Mouse (Mus musculus) left cerebral cortex, postnatal 25 days (tissue): Measurements from ENCODE around the gene Gpm6b. TPM values are rescaled to one million over a fixed set of nuclear protein-coding genes. Genes with fewer than 3 reads are reported as not detected.
A peak's percentile ranks its signal among the peaks of the same experiment; 100 is the strongest.

Experiments
- DNase-seq, 2 experiments: peaks; one replicate each; pipeline ENCODE4 v3.0.0; 2022; ENCODE audit warnings: low spot score in 2 of 2, mixed read lengths in 1 of 2
- intact Hi-C: fragments of 180-260 bp; cut with DNase I; formaldehyde crosslinking; loops from one replicate; pipeline ENCODE4 v1.15.1; 2025
- total RNA-seq, 2 experiments: library from RNA; stranded (reverse); gene quantifications; 2 replicates each; pipeline ENCODE4 v1.2.3; 2021

Gene Gpm6b
- 100 to 1,000 TPM; 729 to 756 TPM for total RNA-seq

DNA sequence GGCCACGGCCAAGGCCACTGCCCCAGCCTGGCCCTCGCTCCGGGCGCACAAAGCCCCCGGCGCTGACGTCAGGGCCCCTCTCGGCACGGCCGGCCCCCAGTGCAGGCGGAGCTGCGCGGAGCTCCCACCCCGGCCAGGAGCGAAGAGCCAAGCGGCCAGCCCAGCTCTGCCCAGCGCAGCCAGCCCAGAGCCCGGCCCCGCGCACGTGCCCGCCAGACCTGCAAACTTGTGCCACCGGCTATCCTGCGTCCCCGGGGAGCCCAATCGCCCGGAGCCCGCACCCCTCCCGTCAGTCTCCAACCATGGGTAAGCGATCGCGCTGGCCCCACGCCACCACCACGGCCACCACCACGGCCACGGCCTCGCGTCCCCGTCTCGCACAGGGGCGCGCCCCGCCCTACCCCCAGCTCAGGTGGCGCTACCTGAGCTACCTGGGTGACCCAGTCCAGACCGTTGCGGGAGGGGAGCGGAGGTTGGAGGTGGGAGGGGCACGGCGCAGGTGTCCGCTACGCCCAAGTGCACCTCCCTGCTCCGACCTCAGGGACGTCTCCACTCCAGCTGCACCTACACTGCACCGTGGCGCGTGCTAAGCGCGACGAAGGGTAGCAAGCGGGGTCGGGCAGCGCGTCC, at the start of gene Gpm6b:
Gene Gpm6b (plus strand): TSS at position 81 of the 630 bp plus-strand sequence.
- intact Hi-C loops = loop anchor here (5.0 kb wide), 2 partner anchors 62 to 103 kb away; no protein-coding TSS in a partner anchor

DNA sequence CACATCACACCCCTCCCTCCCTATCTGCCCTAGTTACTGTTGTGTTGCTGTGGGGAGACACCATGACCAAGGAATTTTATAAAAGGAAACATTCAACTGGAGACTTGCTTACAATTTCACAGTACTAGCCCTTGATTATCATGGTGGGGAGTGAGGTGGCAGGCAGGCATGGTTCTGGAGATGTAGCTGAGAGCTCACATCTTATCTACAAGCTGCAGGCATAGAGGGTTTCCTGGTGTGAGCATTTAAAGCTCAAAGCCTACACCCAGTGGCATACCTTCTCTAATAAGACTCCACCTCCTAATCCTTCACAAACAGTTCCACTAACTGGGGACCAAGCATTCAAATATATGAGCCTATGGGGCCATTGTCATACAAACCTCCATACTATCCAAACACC, 42.4 kb upstream of the Gpm6b start:
- no peak for DNase-seq
- intact Hi-C loops = no loop called here

More for the DNA sequence above, at the start of gene Gpm6b:
- DNase-seq = peak; percentile 40 to 47

DNA sequence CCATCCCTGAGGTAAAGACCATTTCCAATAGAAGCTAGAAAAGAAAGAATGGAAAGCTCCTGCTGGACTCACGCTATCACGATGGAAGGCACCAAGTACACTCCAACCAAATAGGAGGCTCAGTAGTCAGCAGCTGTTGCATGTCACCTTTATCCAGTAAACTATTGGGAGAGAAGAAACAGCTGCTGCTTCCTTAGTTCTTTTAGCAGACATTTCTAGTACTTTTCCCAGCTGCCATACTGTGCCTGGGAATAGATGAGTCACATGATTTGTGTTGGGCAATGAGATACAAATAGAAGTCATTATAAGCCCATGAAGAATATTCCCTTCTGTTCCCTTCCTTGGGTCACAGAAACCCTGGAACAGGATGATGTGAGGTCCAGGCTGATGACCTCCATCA, 40.4 kb upstream of the Gpm6b start:
- intact Hi-C loops = no loop called here

DNA sequence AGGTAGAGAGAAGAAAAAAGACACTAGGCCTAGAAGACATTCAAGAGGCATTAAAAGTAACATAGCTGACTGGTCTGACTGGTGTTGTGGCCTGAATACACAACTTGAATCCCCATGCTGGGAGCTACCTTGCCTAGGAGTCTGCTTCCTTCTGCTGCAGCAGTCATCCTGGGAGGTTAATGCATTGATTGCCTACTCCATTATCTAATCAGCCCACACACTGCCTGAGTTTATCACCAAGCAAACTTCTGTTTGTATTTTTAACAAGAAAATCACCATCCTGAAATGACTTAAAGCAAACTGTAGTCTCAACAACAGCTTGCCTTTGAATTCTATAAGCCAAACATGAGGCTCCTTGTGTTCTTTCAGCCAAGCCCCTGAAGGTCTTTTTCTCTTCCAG, 38.9 kb upstream of the Gpm6b start:
- DNase-seq = no peak
- intact Hi-C loops = no loop called here

More for the DNA sequence above, 40.4 kb upstream of the Gpm6b start:
- DNase-seq = no peak

DNA sequence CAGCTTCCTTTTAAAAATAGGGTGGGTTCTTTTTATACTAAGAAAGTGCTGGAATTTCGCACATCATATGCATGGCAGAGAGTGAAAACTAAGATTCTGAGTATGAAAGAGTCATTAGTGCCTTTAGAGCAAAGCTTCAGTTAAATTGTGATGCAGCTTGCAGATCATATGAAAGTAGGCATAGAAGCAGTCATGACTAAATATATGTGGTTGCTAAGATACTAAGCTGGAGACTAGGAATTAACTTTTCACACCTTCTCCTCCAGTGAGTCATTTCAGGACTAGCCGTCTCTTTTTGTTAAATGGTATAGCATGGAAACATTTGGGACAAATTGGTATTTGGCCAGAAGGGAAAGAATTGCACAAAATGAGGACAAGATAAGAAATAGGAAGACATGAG, 24.1 kb upstream of the Gpm6b start:
- intact Hi-C loops = loop anchor here (1.0 kb wide), 1 partner anchor 109 kb away; no protein-coding TSS in a partner anchor
- DNase-seq = peak in 1 of 2 experiments; percentile 84

DNA sequence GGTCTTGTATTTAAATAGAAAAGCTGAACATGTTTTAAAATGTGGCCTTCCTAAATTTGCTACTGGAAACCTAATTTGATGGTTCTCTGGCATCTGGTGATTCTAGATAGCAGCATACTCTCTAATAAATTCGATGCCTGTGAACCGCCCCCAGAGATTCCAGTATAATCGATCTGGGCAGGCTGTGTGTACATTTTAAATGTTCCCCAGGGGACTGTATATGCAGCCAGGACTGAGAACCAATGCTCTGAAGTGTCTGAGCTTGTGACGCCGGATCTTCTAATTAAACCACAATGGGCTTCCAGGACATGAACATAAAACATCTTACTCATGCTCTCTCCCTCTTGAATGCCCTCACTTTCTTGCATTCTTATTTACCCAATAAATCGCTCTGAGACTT, 22.5 kb upstream of the Gpm6b start:
- intact Hi-C loops = loop anchor here (5.0 kb wide), 2 partner anchors 44 to 121 kb away; partner anchors contain the start of gene Gemin8

DNA sequence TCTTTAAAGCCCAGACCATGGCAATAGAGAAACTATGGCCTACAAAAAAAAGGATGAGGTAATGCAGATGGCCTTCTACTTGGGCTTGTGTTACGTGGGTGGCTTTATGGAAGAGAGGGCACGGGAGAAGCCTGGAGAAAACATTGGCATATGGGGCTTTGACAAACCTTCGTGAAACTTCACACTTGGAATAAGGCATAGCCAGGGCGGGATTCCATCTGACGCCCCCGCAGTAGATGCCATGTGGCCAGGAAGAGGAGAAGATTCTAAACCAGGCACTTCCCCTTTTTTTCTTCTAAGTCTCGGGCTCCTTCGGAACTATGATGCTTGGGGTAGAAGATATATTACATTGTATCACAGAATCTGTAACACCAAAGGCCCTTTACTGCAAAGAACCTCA, 22.0 kb upstream of the Gpm6b start:
- intact Hi-C loops = loop anchor here (5.0 kb wide), 2 partner anchors 44 to 121 kb away; partner anchors contain the start of gene Gemin8
- peak in 1 of 2 experiments; percentile 89 for DNase-seq

More for the DNA sequence above, 22.5 kb upstream of the Gpm6b start:
- no peak for DNase-seq

DNA sequence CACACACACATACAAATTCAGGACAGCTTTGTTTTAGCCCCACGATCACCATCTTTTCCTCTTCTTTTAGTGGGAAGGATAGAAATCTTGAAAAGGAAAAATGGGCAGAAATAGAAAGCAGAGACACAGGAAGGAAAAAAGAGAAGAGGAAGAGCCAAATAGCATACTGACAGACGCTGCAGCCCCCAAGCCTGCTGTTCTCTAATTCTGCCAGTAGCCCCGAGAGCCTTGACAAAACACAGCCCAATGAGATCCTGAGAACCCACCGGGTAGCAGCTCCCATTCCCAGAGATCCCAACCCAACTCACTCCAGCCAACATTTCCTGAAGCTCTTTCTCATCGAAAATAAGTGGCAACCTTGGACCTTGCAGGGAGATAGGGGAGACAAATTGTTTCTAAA, 19.4 kb upstream of the Gpm6b start:
- intact Hi-C loops = loop anchor here (2.0 to 5.0 kb wide), 3 partner anchors 47 to 137 kb away; partner anchors contain the start of gene Gemin8
- peak in 1 of 2 experiments; percentile 69 for DNase-seq

DNA sequence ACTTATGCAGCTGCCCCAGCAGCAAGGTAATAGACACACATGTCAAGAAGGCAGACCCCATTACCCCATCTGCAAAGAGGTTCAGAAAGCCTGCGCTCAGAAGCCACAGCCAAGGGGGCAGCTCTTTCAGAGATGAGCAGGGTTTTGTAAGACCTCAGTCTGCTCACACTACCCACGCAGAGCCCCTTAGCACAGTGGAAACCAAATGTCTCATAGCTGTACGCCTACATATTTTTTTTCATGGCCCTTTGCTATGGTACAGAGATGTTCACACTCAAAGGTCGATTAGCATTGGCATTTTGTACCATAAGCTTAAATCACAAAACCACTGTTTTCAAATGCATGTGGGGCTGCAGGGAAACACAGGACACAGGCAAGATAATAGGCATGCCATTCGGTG, 11.9 kb upstream of the Gpm6b start:
- intact Hi-C loops = no loop called here
- no peak for DNase-seq

DNA sequence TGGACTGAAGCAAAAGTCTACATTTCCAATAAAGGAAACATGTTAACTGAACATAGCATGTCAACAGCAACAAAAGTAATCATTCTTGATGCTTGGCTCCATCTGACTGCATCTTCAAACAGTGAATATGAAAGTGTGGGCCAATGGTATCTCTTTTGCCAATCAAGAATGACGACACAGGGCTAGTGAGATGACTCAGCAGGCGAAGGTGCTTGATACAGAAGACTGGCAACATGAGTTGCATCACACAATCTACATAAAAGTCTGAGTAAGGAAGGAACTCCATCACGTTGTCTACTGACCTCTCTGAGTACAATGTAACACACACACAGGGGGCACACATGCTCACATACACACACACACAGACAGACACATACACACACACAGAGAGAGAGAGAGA, 9.0 kb upstream of the Gpm6b start:
- DNase-seq = no peak
- intact Hi-C loops = no loop called here

DNA sequence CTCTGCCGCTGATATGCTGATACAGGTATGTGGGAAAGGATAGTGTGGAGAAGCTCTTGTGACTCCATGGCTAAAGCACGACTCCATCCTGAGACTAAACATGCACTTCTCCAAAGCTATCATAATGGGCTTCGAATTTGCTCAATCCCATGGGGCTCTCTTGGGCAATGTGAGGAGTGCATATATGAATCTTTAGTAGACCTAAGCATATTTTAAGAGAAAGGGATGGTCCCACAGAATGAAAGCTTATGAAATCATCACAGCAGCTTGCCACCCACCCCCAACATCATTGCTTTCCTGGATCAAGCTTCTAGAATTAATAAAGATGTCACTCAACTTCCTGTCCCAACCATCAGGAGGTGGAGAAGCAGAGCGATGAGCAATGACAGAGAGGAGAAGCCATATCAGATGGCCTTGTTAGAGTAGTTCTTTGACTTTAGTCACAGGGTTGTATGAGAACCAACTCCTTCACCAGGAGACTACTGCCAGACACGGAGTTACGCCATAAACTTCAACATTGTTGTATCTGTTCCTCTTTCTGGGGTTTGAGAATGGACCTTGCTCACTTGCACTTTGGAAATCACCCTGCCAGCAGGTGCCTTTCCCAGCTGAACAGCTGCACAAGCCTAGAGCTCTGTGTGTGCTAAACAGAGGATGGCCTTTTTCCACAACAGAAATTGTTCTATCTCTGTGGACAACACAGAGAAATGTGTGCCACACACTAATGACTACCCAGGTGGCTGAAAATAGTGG, 8.0 kb upstream of the Gpm6b start:
- DNase-seq = no peak
- intact Hi-C loops = no loop called here

DNA sequence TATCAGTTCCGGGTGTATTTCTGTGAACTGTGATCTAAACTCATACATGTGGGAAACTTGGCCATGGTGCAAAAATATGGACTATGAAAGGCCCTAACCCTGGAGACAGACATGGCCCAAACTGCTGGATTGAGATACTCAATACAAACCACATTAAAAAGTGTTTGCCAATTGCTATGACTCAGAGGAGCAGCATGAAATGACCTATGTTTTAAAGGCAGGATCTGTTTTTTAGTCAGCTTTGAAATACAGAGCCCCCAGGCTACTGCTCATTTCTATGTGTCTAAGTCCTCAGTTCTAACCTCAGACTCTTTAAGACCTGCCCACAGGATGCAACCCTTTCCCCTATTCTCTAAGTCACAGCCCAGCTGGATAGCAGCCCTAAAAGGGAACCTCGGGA, 2.6 kb upstream of the Gpm6b start:
- intact Hi-C loops = loop anchor here (5.0 kb wide), 2 partner anchors 59 to 106 kb away; no protein-coding TSS in a partner anchor

DNA sequence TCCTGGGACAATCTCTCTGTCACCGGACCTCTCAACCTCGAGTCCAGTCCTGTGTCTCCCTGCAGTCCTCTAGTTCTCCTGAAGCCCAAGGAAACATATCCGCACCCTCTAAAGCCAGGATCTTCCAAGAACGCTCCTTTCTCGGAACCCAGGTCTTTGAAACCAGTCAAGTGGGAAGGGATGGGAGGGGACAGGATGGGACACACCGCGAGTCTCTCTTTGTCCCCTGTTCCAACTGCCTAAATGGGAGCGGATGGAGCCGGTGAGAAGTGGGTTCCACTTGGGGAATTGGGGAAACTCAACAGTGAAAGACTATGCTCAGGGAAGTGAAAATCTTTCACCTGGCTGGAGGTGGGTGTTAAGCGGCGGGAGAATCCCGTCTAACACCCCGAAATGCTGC, 809 bp downstream of the Gpm6b start:
- intact Hi-C loops = loop anchor here (5.0 kb wide), 2 partner anchors 62 to 103 kb away; no protein-coding TSS in a partner anchor
- DNase-seq = no peak

More for the DNA sequence above, 2.6 kb upstream of the Gpm6b start:
- no peak for DNase-seq

DNA sequence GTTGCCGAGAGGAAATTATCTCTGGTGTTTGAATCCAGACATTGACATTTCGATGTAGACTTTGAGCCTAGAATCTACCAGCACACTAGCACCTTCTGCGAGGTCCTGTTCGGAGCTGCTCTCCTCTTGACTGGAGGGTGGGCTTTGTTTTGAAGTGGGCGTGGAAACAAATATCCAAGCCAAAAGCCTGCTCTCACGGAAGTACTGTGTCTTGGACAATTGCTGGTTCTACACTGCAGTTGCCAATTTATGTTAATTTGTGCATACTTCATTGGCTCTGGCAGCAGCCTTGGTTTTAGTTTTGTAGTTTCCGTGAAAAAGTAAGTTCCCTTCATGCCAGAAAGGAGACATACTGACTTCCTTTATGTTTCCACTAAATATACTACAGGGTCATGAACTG, 2.0 kb downstream of the Gpm6b start:
- intact Hi-C loops = no loop called here
- DNase-seq = no peak

DNA sequence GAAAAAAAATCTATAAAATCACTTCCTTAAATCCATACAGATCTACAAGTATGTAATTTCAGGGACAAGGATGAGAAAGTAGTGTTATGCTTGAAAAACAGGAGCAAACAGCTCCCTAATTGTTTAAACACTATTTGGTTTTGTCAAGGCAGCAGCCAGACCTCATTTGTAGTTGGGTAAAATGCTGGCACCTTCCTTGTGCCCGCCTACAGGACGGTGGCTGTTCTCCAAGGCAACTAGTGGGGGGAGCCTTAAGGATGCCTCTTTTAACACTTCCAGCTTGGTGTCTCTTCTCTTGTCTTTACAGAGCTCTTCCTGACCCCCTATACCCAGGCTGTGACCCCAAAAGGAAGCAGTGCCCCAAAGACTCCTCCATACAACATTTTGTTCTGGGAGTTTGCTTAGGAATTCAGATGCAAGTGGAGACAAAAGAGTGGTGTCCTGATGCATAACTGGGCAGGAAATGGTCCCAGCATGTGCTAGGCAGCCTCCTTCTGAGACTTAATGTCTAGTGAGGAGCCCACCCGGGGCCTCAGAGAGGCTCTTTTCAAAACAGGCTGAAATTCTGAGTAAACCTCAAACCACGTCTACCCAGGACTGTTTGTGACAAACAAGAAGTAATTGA, 4.7 kb downstream of the Gpm6b start:
- intact Hi-C loops = no loop called here
- peak in 1 of 2 experiments; percentile 57 for DNase-seq

DNA sequence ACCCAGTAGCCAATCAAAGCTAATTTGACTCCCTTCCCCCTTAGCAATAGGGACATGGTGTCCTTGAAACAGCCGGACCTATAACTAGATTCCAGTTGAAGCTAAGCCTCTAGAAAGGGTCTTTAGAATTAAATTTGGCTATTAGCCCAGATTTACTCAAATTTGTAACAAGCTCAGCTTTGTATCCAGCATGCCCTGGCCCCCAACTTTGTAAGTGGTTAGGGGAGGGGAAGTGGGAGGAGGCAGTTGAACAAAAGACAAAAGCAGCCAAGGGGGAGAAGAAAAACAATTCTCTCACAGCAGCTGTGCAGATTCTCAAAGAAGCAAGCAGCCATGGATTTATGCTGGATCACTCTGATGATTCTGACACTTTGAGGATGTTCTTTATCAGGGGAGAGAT, 32.8 kb downstream of the Gpm6b start:
- intact Hi-C loops = no loop called here
- peak in 1 of 2 experiments; percentile 27 for DNase-seq

DNA sequence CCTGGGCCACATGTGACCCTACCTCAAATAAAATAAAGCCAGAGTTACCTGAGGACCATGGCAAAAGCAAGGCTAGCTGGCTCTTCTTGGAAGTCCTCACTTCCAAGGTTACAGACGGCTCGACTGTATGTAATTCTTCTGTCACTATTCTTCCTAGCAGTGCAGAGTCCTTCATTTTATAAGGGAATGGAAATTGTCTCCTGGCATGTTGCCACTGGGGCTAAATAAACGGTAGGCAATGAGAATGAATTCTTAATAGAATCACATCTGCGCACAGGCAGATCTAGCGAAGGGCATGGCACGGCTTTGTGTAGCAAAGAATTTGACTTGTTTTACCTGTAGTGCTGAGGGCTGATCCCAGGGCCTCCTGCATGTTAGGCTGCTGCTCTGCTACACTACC, 33.9 kb downstream of the Gpm6b start:
- DNase-seq = no peak
- intact Hi-C loops = no loop called here

DNA sequence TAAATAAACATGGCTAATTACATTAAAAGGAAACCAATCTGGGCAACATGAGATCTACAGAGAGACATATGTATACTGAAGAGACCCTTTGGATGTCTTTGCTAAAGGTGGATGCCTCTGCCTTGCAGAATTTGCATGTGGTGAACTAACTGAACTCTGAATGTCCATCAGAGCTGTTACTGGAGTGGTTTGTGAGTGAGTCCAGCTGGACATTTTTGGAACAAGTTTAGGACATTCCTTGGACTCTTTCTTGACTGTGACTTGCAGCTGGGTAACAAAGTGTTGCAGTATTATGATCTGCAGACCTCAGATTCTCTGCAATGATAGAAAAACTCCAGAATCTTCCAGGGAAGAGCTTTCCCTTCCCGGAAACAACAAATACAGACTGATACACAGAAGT, 41.1 kb downstream of the Gpm6b start:
- intact Hi-C loops = no loop called here
- no peak for DNase-seq

DNA sequence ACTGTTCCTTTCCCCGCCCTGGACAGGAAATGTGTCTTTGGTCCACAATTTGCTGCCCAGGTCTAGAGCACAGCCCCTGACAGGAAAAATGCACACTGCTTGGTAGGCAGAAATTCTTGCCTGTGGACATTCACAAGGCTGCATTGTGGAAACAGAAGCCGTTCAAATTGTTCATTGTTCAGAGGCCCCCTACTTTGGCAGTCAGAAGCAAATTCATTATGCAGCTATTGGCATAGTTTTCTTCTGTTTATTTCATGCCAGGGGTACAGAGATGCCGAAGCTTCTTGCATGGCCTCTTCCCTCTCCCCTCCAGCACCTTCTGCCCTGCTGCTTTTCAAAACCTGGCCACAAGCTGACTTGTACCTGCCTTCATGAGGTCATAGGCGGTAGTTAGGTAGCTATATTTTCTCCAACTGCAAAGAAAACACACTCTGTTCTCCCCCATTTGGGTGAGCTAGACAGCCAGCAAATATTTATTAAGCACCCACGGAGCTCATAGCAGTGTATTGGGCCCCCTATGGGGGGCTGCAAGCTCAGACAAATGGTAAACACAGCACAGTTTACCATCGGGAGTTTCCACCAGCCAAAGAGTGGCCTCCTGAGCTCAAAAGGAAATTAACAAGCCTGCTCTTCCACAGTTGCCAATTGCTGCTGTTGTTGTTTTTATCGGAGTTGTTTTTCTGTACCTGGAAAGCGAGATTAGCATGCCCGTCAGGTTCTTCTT, 48.2 kb downstream of the Gpm6b start:
- DNase-seq = no peak
- intact Hi-C loops = no loop called here

DNA sequence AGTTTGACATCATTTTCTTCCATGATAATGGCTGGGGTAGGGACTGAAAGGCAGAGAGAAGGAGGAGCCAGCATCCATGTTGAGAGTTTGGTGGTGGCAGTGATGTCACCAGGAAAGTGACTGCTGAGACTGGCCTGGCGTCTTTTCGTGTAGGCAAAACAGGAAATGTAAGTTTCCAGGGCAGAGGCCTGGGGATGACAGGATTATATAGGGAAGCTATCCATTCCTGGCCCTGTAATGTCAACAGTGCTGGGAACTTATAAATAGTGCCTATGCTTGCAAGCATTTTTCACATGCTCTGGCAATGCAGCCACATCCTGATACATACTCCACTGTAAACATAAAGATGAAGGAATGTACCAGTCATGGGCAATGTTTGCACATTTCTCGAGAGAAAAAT, 52.6 kb downstream of the Gpm6b start:
- intact Hi-C loops = no loop called here
- DNase-seq = no peak
